Mouse (Mus musculus) left cerebral cortex, adult 2 months (tissue): ENCODE measurements around the gene Kank1. TPM values are rescaled to one million over a fixed set of nuclear protein-coding genes. Genes with fewer than 3 reads are reported as not detected.
A peak's percentile ranks its signal among the peaks of the same experiment; 100 is the strongest.
"Not testable (repeated sequence)": the region's sequence is repeated elsewhere in the genome, so short reads cannot be mapped to it uniquely, and the experiment has no call there.

Experiments
- DNase-seq, 2 experiments: peaks; one replicate each; pipeline ENCODE4 v3.0.0; 2021 to 2022; ENCODE audit warnings: low spot score in 2 of 2, mixed read lengths in 1 of 2; ENCODE audit errors: extremely low spot score in 1 of 2
- H3K27ac ChIP-seq: fragments of 200-600 bp; 2 replicates; pipeline ENCODE4 v1.8.1; 2022
- H3K4me3 ChIP-seq: fragments of 200-600 bp; 2 replicates; pipeline ENCODE4 v1.8.1; 2022
- CTCF ChIP-seq: fragments of 200-600 bp; IDR thresholded peaks from 2 replicates; pipeline ENCODE4 v1.8.1; 2022; ENCODE audit warnings: antibody characterized with exemption, mild to moderate bottlenecking, moderate library complexity
- intact Hi-C: fragments of 180-260 bp; cut with DNase I; formaldehyde crosslinking; loops from one replicate; pipeline ENCODE4 v1.15.1; 2025
- total RNA-seq, 2 experiments: library from RNA; stranded (reverse); gene quantifications; 2 replicates each; pipeline ENCODE4 v1.2.3; 2021

The Kank1 gene
- total RNA-seq, 2 experiments from 2014 or later = 14.1 to 20.0 TPM

- Histone ChIP-seq H3K4me3 (no peak overlapping the region), H3K27ac (no peak overlapping the region)
- TF ChIP-seq CTCF = no peak
- DNase-seq = no peak
- intact Hi-C loops = no loop called here
Observed at GRCm38 (mm10) chr19:25461553-25462320, 225.0 kb downstream of the Kank1 start.

- intact Hi-C loops, H3K4me3 ChIP-seq, H3K27ac ChIP-seq, DNase-seq: not testable (repeated sequence)
- peak; percentile 38 for TF ChIP-seq CTCF
Observed at GRCm38 (mm10) chr19:25475806-25476205, 239.0 kb downstream of the Kank1 start.

- no peak for DNase-seq
- intact Hi-C loops = no loop called here
- Histone ChIP-seq H3K27ac (no peak overlapping the region), H3K4me3 (no peak overlapping the region)
- TF ChIP-seq CTCF = no peak
Observed at GRCm38 (mm10) chr19:25479152-25479669, 242.4 kb downstream of the Kank1 start.

GRCm38 (mm10) chr19:25480820-25481219 lies 244.0 kb downstream of the Kank1 start:
- no peak overlapping the region for H3K27ac ChIP-seq
- no peak for DNase-seq
- no peak overlapping the region for H3K4me3 ChIP-seq
- intact Hi-C loops = no loop called here
- no peak for TF ChIP-seq CTCF

Other genes starting within 250 kb of the Kank1 start
- 1 to 10 TPM; 3.5 to 4.6 TPM for gene Dock8, start 237.4 kb upstream of the Kank1 start, total RNA-seq